Mouse (Mus musculus) hindbrain, postnatal 0 days (tissue): ENCODE data around the gene Gnat1. TPM values are rescaled to one million over a fixed set of nuclear protein-coding genes. Genes with fewer than 3 reads are reported as not detected.

Experiments
- ATAC-seq: fragments of 200-750 bp; cut with Nextera tagmentation; 2 replicates; pipeline ENCODE4 v1.8.0; 2017; ENCODE audit warnings: mild to moderate bottlenecking, moderate TSS enrichment, moderate library complexity
- DNase-seq: peaks from one replicate; pipeline ENCODE4 v3.0.0-alpha.2; 2015; ENCODE audit warnings: low spot score
- H3K27ac ChIP-seq: fragments of 300-500 bp; sonication (generic); 2 replicates; pipeline ENCODE4 v1.5.1; 2014; ENCODE audit warnings: mild to moderate bottlenecking
- H3K27me3 ChIP-seq: fragments of 300-500 bp; sonication (generic); 2 replicates; pipeline ENCODE4 v1.6.1; 2014; ENCODE audit warnings: low read length, mixed read lengths; ENCODE audit not compliant: insufficient read depth
- H3K36me3 ChIP-seq: fragments of 300-500 bp; sonication (generic); 2 replicates; pipeline ENCODE4 v1.6.1; 2014; ENCODE audit warnings: low read length, mixed read lengths; ENCODE audit not compliant: insufficient read depth
- H3K4me1 ChIP-seq: fragments of 300-500 bp; sonication (generic); 2 replicates; pipeline ENCODE4 v1.6.1; 2014; ENCODE audit warnings: antibody characterized with exemption, low read length, mixed read lengths; ENCODE audit not compliant: insufficient read depth
- H3K4me2 ChIP-seq: fragments of 300-500 bp; sonication (generic); 2 replicates; pipeline ENCODE4 v1.6.1; 2014; ENCODE audit warnings: low read depth, mild to moderate bottlenecking, low read length, moderate library complexity, mixed read lengths
- H3K4me3 ChIP-seq: fragments of 300-500 bp; sonication (generic); 2 replicates; pipeline ENCODE4 v1.5.1; 2014; ENCODE audit warnings: low read length
- H3K9ac ChIP-seq: fragments of 300-500 bp; sonication (generic); replicated peaks from 2 replicates; pipeline ENCODE4 v1.6.1; 2014; ENCODE audit warnings: mild to moderate bottlenecking, low read length, moderate library complexity, mixed read lengths
- H3K9me3 ChIP-seq: fragments of 300-500 bp; sonication (generic); 2 replicates; pipeline ENCODE4 v1.6.1; 2016; ENCODE audit warnings: low read length, mixed read lengths
- CTCF ChIP-seq: IDR thresholded peaks from 2 replicates; pipeline ENCODE4 v1.5.1; 2016; ENCODE audit warnings: antibody characterized with exemption, control low read depth, low read depth
- WGBS: fragments of 180-500 bp; shearing (Covaris S2); extraction: QIAGEN DNeasy Blood & Tissue Kit; methylation state at CpG from one replicate; pipeline ENCODE4 v1.1.7; 2014; 5-methylcytosine and 5-hydroxymethylcytosine counted together
- polyA plus RNA-seq: library from polyadenylated mRNA; unstranded; fragments of >200 nt; fragmentation: Nextera tagmentation; extraction: Ambion mirVana; gene quantifications from 2 replicates; pipeline ENCODE4 v1.2.1, GENCODE M21; 2015
- total RNA-seq: library from RNA; depleted of rRNA; stranded (reverse); fragments of >200 nt; gene quantifications from 2 replicates; pipeline ENCODE4 v1.2.3, GENCODE M21; 2014

The Gnat1 gene
- total and polyA plus RNA-seq, 2 experiments from 2014 or later, result 0.52 to 2.7 TPM

GRCm38 (mm10) chr9:107628721-107629410 lies 50.6 kb downstream of the Gnat1 start:
- no peak for TF ChIP-seq CTCF
- no peaks in the 10 kb centered on the region for H3K27me3 ChIP-seq
- ATAC-seq (no peak), DNase-seq (no peak)
- peak overlapping the region; percentile 93 for H3K27ac ChIP-seq
- H3K36me3 ChIP-seq, result no peaks in the 10 kb centered on the region
- peak overlapping the region; percentile 39 for H3K4me2 ChIP-seq
- peak overlapping the region; percentile 14; the same call in 1 of the 2 replicates for H3K9ac ChIP-seq
- H3K4me3 ChIP-seq, result no peak overlapping the region
- WGBS, result 38% methylated on average over 15 of the region's 15 CpGs
- peaks cover 61% of the 10 kb centered on the region for H3K4me1 ChIP-seq
- H3K9me3 ChIP-seq, result no peaks in the 10 kb centered on the region

- DNase-seq, result no peak
- H3K4me3 ChIP-seq, result no peak overlapping the region
Observed at GRCm38 (mm10) chr9:107627387-107628255, 51.9 kb downstream of the Gnat1 start.

GRCm38 (mm10) chr9:107626844-107627277 lies 52.7 kb downstream of the Gnat1 start:
- ATAC-seq (peak; percentile 73), DNase-seq (peak; percentile 94)
- H3K4me3 ChIP-seq, result no peak overlapping the region
- H3K4me1 ChIP-seq, result peaks cover 49% of the 10 kb centered on the region
- H3K27me3 ChIP-seq, result no peaks in the 10 kb centered on the region
- peak overlapping the region; percentile 93 for H3K27ac ChIP-seq
- TF ChIP-seq CTCF, result peak; percentile 97
- H3K9ac ChIP-seq, result peak overlapping the region; percentile 6
- no peaks in the 10 kb centered on the region for H3K9me3 ChIP-seq
- 0 out of 2 replicates have a peak, but pooled peaks cover 4% of the 10 kb centered on the region for H3K36me3 ChIP-seq
- H3K4me2 ChIP-seq, result peak overlapping the region; percentile 33
- 0% methylated on average over 2 of the region's 2 CpGs for WGBS

More at GRCm38 (mm10) chr9:107627387-107628255, 51.9 kb downstream of the Gnat1 start:
- no peak for ATAC-seq
- Histone ChIP-seq H3K9ac (peak overlapping the region; percentile 6), H3K27ac (peak overlapping the region; percentile 93), H3K36me3 (0 out of 2 replicates have a peak, but pooled peaks cover 4% of the 10 kb centered on the region), H3K4me2 (peak overlapping the region; percentile 33; the same call in 1 of the 2 replicates), H3K4me1 (peaks cover 57% of the 10 kb centered on the region), H3K27me3 (no peaks in the 10 kb centered on the region), H3K9me3 (no peaks in the 10 kb centered on the region)
- no peak for TF ChIP-seq CTCF
- WGBS, result 11% methylated on average over 20 of the region's 20 CpGs

- H3K36me3 ChIP-seq, result 0 out of 2 replicates have a peak, but pooled peaks cover 4% of the 10 kb centered on the region
- H3K4me3 ChIP-seq, result no peak overlapping the region
- no peaks in the 10 kb centered on the region for H3K9me3 ChIP-seq
- no peaks in the 10 kb centered on the region for H3K27me3 ChIP-seq
- ATAC-seq (peak; percentile 54), DNase-seq (peak; percentile 72)
- WGBS, result 26% methylated on average over 15 of the region's 15 CpGs
- H3K27ac ChIP-seq, result peak overlapping the region; percentile 93
- TF ChIP-seq CTCF, result no peak
- peak overlapping the region; percentile 6; the same call in 1 of the 2 replicates for H3K9ac ChIP-seq
- peak overlapping the region; percentile 33 for H3K4me2 ChIP-seq
- H3K4me1 ChIP-seq, result peaks cover 44% of the 10 kb centered on the region
Observed at GRCm38 (mm10) chr9:107626158-107626843, 53.2 kb downstream of the Gnat1 start.

GRCm38 (mm10) chr9:107625351-107626128 lies 54.0 kb downstream of the Gnat1 start:
- Histone ChIP-seq H3K27ac (peak overlapping the region; percentile 93; the same call in 1 of the 2 replicates), H3K9ac (no peak overlapping the region), H3K4me1 (peaks cover 38% of the 10 kb centered on the region), H3K9me3 (no peaks in the 10 kb centered on the region), H3K4me2 (peak overlapping the region; percentile 33; the same call in 1 of the 2 replicates), H3K4me3 (no peak overlapping the region), H3K27me3 (no peaks in the 10 kb centered on the region), H3K36me3 (0 out of 2 replicates have a peak, but pooled peaks cover 4% of the 10 kb centered on the region)
- TF ChIP-seq CTCF, result peak; percentile 58
- ATAC-seq (no peak), DNase-seq (no peak)
- WGBS, result 83% methylated on average over 12 of the region's 12 CpGs
